Comparison of ENCODE assay signal across 8 mouse cellular contexts in genomic region chr1:89643445-89644100, GRCm38 (mm10).
DNase-seq lines count a peak whose midpoint lies in the region; ATAC-seq lines count a peak whose summit lies in the region.

No protein-coding gene starts in this region.

- peak; percentile 52 for DNase-seq in kidney, adult 18-20 months
- no peak for DNase-seq in kidney, adult 11 months
- DNase-seq in NIH3T3 (ENCODE audit: low read depth), result peak; percentile 73
- peak; percentile 75 for DNase-seq in embryonic facial prominence, embryonic 11.5 days (ENCODE audit: low spot score)
- DNase-seq in induced T-regulatory cell, adult 2 months (ENCODE audit: low read depth), result peak; percentile 56
- DNase-seq in adrenal gland, postnatal 4 days (ENCODE audit: low spot score in 2 of 2), result no peak

- no peaks in the 10 kb centered on the region for H3K9me3 ChIP-seq in embryonic facial prominence, embryonic 11.5 days (replicated peaks; ENCODE audit: control insufficient read depth, low read length)
- no peaks in the 10 kb centered on the region for H3K9me3 ChIP-seq in liver, embryonic 15.5 days (replicated peaks)

- H3K9ac ChIP-seq in embryonic facial prominence, embryonic 11.5 days (replicated peaks; ENCODE audit: low read length), result no peak overlapping the region
- H3K9ac ChIP-seq in liver, embryonic 15.5 days, result no peak overlapping the region

- H3K4me1 ChIP-seq in embryonic facial prominence, embryonic 11.5 days (ENCODE audit: control insufficient read depth, insufficient read depth, low read length), result no peaks in the 10 kb centered on the region
- peaks cover 7% of the 10 kb centered on the region for H3K4me1 ChIP-seq in liver, embryonic 15.5 days (replicated peaks)

- no peak overlapping the region for H3K4me3 ChIP-seq in embryonic facial prominence, embryonic 11.5 days (ENCODE audit: low read depth, low read length)
- H3K4me3 ChIP-seq in liver, embryonic 15.5 days (replicated peaks), result peak overlapping the region; percentile 17; the same call in 1 of the 2 replicates

- H3K27ac ChIP-seq in embryonic facial prominence, embryonic 11.5 days (replicated peaks; ENCODE audit: low read depth, low read length), result no peak overlapping the region
- no peak overlapping the region for H3K27ac ChIP-seq in liver, embryonic 15.5 days (replicated peaks)

- no peaks in the 10 kb centered on the region for H3K27me3 ChIP-seq in embryonic facial prominence, embryonic 11.5 days (ENCODE audit: control insufficient read depth, insufficient read depth, low read length)
- no peaks in the 10 kb centered on the region for H3K27me3 ChIP-seq in liver, embryonic 15.5 days

- no peaks in the 10 kb centered on the region for H3K36me3 ChIP-seq in embryonic facial prominence, embryonic 11.5 days (replicated peaks; ENCODE audit: control insufficient read depth, insufficient read depth, low read depth, low read length)
- H3K36me3 ChIP-seq in liver, embryonic 15.5 days (replicated peaks), result no peaks in the 10 kb centered on the region; the same call in 1 of the 2 replicates

- 72% methylated on average over 8 of the region's 8 CpGs for WGBS in embryonic facial prominence, embryonic 11.5 days
- WGBS in liver, embryonic 15.5 days (ENCODE audit: insufficient replicate concordance), result 29% methylated on average over 8 of the region's 8 CpGs

- ATAC-seq in embryonic facial prominence, embryonic 11.5 days (replicated peaks; ENCODE audit: insufficient number of reproducible peaks, low FRiP score, low TSS enrichment, low read depth), result no peak
- ATAC-seq in liver, embryonic 15.5 days (ENCODE audit: insufficient read depth), result no peak
- ATAC-seq in neutrophil, adult 5-6 weeks (ENCODE audit: extremely low read depth, insufficient number of reproducible peaks, low FRiP score, poor library complexity, severe bottlenecking), result peak; percentile 36; the same call in 1 of the 2 replicates

- H3K4me2 ChIP-seq in embryonic facial prominence, embryonic 11.5 days (ENCODE audit: low read depth, low read length), result no peak overlapping the region
- peak overlapping the region; percentile 52 for H3K4me2 ChIP-seq in liver, embryonic 15.5 days

Comparison
In these comparisons a context has a peak if more than half of its experiments do, and no peak if none do; other contexts are left out.
1. DNase-seq: peak in kidney, adult 18-20 months (single experiment), NIH3T3 (single experiment), embryonic facial prominence, embryonic 11.5 days (single experiment) and induced T-regulatory cell, adult 2 months (single experiment); none in kidney, adult 11 months (single experiment) and adrenal gland, postnatal 4 days (0 of 2).